Mouse (Mus musculus): ENCODE measurements around the gene Psors1c2.

Gene Psors1c2

DNA sequence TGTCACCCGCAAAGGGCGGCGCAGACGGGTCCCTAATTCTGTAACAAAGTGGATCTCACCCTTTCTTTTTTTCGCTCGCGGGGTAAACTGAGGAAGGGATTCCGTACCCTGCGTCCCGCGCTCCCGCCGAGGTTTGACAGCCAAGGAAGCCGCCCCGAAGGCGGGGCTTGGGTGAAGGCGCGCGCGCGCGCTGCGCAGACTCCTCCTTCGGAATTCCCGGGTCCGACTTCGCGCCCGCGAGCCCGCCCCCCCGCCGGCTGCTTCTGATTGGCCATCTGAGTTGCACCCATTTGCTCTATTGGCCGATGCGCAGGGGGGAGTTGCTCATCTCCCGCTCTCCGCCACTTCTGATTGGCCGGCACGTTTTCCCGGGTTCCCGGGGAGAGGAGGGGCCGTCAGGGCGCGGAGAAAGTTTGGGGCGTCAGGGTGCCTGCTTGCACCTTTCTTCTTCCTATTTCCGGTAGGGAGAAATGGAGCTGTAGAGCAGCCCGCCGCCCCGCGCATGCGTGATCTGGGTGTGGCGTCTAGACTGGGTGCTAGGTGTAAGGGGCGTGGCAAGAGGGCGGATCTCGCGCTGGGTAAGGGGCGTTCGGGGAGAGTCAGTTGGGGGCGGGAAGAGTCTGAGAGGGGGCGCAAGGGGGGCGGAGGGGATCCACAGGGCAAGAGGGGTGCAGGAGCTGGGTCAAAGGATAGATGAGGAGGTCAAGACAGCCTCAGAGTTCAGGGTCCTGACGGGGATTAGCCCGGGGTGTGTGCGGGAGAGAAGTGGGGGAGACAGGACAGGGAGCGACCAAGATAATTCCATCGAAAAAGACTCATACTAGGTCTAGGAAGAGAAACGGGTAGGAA lies 16.1 kb upstream of the Psors1c2 start, which contains the start of the genes Tcf19 and Cchcr1:
Gene Tcf19, minus strand, starts transcription at position 173 of the 849 bp plus-strand sequence.
Gene Cchcr1, plus strand, starts transcription at position 449 of the 849 bp plus-strand sequence.
- DNase-seq (ENCODE audit: extremely low spot score) = peak; percentile 99

- DNase-seq (ENCODE audit: extremely low spot score) = no peak
Measured at GRCm38 (mm10) chr17:35517526-35517925, 15.5 kb upstream of the Psors1c2 start.

DNA sequence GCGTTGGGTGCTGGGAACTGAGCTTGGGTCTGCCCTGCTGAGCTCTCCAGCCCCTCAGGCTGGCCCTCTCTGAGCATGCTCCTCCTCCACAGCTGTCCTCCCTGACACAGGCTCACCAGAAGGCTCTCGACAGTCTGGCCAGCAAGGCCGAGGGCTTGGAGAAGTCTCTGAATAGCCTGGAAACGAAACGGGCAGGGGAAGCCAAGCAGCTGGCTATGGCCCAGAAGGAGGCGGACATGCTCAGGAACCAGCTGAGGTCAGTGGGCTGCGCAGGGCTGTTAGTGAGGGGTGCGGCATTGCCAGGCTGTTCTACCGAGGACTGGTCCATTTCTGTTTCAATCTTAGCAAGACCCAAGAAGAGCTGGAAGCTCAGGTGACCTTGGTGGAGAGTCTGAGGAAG lies 8.6 kb upstream of the Psors1c2 start:
- DNase-seq (ENCODE audit: extremely low spot score) = no peak

- DNase-seq (ENCODE audit: extremely low spot score) = no peak
Measured at GRCm38 (mm10) chr17:35526644-35527043, 6.4 kb upstream of the Psors1c2 start.

- no peak for DNase-seq (ENCODE audit: extremely low spot score)
Measured at GRCm38 (mm10) chr17:35532360-35532759, 641 bp upstream of the Psors1c2 start.

DNA sequence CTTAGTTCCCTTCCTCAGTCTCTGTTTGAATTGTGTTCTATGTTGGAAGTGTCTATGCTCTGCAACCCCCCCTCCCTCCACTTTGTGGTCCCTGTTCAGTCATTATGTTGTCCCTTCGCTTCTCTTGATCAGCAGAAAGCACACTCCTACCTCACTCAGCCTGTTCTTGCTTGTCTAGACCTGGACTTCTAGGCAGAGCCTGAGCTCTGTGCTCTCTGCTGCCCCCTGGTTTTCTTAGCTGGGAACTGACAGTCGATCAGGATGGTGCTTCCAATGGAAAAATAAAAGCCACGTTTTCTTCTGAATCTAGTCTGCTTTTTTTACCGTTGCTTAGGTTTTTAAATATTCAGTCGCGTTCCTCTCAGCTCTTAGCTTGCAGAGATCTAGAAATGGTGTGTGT lies 1.3 kb downstream of the Psors1c2 start:
- peak; percentile 67 for DNase-seq (ENCODE audit: extremely low spot score)

- no peak for DNase-seq (ENCODE audit: extremely low spot score)
Measured at GRCm38 (mm10) chr17:35537421-35537820, 4.4 kb downstream of the Psors1c2 start.

- DNase-seq (ENCODE audit: extremely low spot score) = no peak
Measured at GRCm38 (mm10) chr17:35538476-35538875, 5.5 kb downstream of the Psors1c2 start.

- DNase-seq (ENCODE audit: extremely low spot score) = no peak
Measured at GRCm38 (mm10) chr17:35539540-35539939, 6.5 kb downstream of the Psors1c2 start.

- no peak for DNase-seq (ENCODE audit: extremely low spot score)
Measured at GRCm38 (mm10) chr17:35542761-35543411, 9.9 kb downstream of the Psors1c2 start.

DNA sequence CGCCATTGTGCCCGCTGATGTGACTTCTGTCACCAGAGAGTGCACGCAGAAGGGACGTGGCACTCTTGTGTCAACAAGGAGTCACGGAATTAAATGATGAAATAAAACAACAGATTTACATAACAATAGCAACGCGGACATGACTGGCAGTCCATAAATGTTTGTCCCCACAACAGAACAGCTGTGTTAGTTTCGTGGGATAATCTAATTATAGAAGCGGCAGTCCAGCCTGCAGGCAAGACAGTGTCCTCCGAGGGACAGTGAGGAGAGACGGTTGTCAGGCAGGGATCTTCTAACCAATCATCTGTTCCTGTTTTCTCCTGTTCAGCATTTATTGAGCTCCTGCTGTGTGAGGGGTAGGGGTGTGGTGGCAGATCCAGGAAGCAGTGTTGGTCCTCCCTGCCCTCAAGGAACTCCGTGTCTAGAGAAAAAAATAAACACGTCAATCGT lies 10.4 kb downstream of the Psors1c2 start:
- DNase-seq (ENCODE audit: extremely low spot score) = no peak

DNA sequence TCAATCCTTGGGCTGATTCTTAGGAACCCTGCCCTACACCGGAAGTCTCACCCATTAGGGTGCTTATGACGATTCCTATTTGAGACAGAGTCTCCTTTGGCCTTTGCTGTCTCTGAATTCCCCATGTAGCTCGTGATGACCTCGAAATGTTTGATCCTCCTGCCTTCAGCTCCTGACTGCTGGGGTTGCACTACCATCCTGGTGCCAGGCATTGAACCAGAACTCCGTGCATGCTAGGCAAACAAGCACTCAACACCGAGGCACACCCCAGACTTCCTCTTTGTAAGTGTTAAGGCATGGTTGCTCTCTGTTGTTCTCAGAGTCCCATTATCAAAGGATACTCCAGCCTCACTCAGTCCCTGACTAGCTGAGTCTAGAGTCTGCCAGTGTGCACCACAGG lies 11.0 kb downstream of the Psors1c2 start:
- DNase-seq (ENCODE audit: extremely low spot score) = no peak

DNA sequence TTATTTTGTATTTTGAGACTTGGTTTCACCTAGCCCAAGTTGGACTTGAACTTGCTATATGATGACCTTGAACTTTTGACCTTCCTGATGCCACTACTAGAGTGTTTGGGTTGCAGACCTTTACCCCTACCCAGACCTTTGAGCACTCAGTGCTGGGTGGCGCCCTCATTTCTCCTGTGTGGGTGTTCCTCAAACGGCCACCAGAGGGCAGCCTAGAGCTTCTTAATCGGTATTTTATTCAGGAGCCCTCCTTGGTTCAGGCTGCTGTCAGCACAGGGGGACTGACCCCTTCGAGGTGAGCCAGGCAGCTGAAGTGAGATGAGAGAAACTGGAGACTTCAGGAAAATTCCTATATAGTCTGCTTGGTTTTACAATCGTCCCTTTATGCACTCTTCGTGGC lies 11.7 kb downstream of the Psors1c2 start:
- peak; percentile 69 for DNase-seq (ENCODE audit: extremely low spot score)

- no peak for DNase-seq (ENCODE audit: extremely low spot score)
Measured at GRCm38 (mm10) chr17:35547465-35547864, 14.5 kb downstream of the Psors1c2 start.

DNA sequence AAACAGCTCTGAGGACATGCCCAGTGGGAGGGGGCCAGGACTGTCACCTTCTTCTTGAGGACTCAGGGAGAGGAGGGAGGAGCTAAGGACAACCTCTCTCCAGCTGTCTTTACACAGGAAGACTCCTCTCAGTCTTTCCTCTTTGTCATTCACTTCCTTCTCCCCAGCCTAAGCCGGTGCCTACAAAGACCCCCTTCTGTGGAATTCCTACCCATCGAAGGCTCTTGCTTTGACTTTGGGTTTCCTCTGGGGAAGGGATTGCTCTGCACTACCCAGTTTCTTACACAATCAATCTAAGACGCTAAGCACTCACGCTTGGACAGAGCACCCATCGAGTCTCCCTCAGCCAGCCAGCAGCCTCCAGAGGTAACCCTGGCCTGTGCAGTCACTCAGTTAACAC lies 15.6 kb downstream of the Psors1c2 start:
- no peak for DNase-seq (ENCODE audit: extremely low spot score)

- DNase-seq (ENCODE audit: extremely low spot score) = no peak
Measured at GRCm38 (mm10) chr17:35549437-35550142, 16.6 kb downstream of the Psors1c2 start.

DNA sequence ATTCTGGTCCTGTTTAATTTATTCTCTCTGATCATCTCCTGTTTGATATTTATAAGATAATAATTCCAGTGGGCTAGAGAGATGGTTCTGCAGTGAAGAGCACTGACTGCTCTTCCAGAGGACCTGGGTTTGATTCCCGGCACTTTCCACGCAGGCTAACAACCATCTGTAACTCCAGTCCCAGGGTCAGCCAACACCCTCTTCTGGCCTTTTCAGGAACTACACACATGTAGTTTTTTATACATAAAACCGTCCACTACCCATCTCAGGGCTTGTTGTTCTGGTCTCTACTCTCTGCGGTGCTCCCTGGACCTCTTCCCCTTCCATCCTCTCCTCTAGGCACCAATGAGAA lies 17.1 kb downstream of the Psors1c2 start:
- no peak for DNase-seq (ENCODE audit: extremely low spot score)

DNA sequence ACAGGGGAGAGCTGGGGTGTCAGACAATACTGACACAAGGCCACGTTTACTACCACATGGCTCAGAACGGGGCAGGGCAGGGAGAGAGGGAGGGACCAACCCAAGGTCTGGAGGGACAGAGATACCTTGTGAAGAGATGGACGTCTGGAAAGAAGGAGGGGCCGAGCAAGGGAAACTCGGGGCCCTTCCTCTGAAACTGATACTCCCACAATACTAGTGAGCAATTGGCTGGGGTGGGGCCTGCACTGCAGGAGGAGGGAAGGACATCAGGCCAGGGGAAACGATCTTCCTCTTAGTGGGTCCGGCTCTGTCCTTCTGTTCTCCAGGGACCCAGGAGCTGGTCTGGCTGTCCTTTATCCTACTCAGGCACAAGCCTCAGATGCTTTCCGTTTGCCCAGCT lies 17.9 kb downstream of the Psors1c2 start:
- DNase-seq (ENCODE audit: extremely low spot score) = no peak

GRCm38 (mm10) chr17:35551881-35552414 lies 18.9 kb downstream of the Psors1c2 start, which contains the start of gene Cdsn:
Gene Cdsn (plus strand): TSS chr17:35552128.
- DNase-seq (ENCODE audit: extremely low spot score) = no peak

DNA sequence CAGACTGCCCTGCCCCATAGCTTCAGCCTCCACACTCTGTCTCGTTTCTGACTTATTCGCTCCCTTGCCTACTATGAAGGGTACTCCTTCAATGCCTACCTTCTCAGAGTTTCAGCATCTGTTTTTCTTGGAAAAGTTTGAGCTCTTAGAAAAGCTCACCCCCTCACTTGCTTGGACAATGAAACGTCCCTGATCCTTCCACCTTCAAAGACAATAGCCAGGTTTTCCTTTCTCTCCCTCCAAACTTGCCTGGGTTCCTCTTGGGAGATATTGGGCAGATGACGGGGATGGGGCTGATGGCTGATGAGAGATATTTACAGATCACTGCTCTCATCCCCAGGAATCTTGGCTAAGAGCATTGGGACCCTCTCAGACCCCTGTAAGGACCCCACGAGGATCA lies 21.3 kb downstream of the Psors1c2 start:
- DNase-seq (ENCODE audit: extremely low spot score) = no peak

- no peak for DNase-seq (ENCODE audit: extremely low spot score)
Measured at GRCm38 (mm10) chr17:35554761-35555397, 21.9 kb downstream of the Psors1c2 start.

All from embryo, embryonic 9.5 days (tissue).